Mouse (Mus musculus) lung, postnatal 36 days (tissue): ENCODE measurements around the gene Hdac8.
A peak's percentile ranks its signal among the peaks of the same experiment; 100 is the strongest.

ENCODE experiments used
- DNase-seq: peaks from one replicate; pipeline ENCODE4 v3.0.0; 2022; ENCODE audit warnings: mixed read lengths

Hdac8 gene

DNA sequence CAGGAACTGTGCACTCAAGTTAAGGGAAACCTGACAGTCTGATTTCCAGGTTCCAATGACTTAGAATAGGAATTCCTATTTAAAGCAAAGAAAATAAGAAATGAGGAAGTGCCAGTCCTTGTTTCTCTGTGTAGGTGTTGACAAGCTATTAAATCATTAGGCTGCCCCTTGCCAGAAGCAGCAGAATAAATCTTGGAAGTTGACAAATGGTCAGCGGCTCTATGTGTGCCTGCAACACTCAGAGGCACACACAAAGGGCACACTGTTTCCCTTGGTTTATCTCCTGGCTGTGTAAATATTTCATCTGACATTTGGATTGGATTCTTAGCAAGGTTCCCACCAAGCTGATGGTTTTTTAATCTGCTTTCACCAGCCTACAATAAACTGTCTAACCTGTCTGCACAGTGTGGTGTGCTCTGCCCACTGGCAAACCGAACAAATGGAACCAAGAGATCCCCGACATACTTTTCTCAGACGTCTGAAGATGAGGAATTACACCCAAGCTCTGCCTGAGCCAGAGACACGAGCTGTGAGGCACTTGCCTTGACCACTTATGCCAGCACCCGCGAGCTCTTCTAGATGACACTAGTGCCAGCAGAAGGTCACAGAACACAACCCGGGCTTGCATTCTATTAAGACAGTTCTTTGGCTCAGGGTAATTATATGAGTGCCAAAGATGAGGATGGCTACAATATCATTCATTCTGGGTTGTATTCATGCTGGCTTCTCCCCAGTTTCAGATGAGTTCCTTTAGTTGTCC lies 165.6 kb downstream of the Hdac8 start:
- DNase-seq = no peak

DNA sequence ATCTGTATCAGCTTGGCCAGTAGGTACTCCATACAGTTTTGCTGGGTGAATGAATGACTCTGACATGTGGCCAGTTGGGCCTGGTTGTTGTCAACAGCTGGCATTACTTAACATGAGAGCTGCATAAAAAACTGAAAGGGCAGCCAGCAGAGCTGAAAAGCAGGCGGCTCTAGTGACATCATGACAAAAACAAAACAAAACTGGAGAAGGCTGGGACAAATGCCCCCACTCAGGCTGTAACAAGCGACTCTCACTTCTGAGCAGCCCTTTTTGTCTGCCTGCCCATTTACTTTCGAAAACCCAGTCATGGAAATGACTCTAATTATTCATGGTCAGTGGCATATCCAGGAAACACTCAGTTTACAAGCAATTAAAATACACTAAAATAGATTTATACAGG lies 185.5 kb downstream of the Hdac8 start:
- DNase-seq = no peak

DNA sequence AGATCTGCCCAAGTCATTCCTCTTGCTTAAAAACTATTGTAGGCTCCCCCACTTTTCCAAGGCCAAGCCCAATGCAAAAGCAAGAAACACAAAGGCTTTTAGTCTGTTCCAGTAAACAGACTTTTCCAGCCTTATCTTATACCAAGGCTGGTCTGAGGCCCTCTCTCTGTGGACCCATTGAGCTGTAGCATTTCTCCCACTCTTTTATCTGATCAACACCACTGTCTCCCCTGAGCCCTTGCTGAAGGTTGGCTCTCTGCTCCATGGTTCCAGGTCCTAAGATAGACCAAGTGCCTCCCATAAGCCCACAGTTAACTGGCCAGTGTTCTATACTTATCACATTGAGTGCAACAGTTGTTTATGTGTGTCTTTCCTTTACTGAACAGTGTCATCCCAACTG lies 185.9 kb downstream of the Hdac8 start:
- no peak for DNase-seq

DNA sequence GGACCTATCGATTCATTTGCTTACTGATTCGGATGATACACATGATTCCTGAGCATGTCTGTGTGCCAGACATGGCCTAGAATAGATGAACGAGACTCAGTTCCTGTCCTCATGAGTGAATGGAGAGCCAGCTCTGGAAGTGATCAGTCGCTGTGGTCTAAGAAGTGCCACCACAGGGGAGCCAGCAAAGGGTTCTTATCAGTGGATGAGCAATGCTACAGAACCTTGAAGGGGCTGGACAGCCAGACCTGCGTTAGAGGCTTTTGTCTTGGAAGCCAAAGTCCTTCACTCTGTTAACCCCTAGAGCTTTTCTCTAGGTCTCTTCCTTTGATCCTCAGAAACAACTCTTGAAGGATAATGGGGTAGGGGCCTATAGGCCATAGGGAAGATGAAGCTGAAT lies 186.4 kb downstream of the Hdac8 start:
- no peak for DNase-seq

DNA sequence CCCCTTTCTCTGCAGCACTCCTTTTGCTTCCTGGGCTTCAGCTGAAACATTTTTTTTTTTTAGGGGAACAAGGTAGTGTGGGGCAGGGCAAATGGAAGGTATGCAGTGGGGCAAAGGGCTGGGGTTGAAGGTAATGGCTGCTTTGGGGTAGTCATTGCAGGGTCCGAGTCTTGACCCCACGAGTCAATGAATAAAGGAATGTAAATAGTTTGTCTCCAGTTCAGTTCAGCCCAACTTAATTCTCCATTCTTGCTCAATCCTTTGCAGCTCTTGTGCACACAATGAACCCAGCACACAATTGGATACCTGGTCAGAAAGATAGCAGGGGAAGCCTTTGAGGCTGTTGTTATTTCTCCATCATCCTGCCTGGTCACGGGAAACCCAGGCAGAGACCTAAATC lies 194.0 kb downstream of the Hdac8 start:
- no peak for DNase-seq

DNA sequence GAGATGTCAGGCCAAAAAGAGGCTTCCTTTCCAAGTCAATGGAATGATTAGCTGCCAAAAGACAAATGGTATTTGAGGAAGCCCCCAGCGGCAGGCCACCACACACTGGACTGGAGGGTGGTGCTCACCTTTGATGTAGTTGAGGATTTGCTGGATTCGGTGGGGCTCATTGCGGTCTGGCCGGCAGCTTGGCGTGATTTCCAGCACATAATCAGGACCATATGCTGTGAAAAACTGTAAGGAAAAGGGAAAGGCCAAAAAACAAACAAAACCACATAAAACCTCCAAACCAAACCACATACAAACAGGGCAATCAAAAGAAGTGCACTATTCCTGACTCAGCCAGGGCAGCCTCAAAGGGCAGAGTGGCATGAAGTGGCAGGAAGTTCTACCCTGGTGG lies 197.6 kb downstream of the Hdac8 start:
- DNase-seq = no peak

DNA sequence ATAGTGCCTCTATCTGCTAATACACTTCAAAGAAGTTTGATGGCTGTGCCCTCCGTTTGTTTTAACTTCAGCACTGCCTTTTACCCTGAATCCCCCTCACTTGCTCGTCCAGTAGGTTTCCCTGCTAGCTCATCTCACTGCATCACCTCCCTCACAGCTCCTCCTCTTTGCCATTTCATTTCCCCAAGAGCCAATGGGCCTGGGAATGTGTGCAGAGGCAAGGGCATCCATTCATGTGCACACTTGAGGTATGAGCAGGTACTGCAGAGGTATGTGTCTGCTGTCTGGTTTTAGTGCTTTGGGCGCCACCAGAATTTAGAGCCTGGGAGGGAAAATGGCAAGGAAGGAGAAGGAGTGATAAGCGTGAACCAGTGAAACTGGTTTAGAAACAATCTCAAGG lies 199.4 kb downstream of the Hdac8 start:
- DNase-seq = no peak

DNA sequence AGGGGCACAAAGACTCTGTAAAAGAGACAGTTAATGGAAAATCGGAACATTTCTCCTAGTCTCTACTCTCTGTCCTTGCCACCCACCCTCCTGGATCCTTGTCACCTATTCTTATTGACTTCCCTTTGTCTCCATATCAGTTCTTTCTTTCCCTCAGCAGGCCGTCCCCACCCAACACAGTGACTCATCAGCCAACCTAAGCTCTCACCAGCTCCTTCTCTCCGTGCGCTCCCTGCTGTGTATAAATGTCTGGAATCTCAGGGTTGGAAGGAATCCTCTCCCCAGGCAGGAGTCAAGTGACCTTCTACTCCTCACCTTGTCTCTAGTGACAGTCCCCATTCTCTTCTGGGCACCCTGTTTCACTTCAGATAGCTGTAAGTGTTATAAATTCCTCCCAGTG lies 200.2 kb downstream of the Hdac8 start:
- no peak for DNase-seq

DNA sequence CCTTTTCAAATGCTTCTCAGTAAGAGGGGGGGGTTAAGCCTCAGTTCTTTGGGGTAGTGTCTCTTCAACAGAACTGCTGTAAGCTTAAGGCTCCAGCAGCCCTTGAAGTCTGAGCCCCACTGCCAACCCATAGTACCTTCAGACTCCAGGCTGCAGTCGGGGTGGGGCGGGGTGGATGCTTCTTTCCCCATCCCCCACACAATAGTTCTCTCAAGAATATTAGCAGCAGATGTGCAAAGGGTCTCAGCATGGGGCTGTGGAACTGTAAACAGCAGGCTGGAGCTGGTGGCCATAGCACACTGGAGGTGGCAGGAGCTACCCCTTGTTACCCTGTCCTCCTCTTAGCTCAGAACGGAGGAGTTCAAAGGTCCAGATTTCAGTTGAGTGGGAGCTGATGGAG lies 202.7 kb downstream of the Hdac8 start:
- no peak for DNase-seq

DNA sequence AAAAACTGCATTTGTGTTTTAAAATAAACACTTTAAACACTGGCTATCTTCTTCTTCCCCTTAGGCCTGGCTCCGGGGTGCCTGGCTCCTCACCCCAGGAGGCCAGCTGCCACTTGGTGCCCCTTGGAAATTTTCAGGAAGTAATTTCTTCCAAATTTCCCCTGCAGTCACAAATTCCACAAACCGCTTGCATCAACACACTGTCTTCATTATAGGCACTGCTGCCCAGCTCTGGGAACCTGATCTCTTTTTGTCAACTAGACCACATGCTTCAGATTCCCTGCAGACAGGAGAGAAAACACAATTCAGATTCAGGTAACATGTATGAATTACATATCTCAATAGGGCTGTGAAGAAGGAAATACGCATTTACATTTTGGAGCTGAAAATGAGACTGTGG lies 220.3 kb downstream of the Hdac8 start:
- no peak for DNase-seq

DNA sequence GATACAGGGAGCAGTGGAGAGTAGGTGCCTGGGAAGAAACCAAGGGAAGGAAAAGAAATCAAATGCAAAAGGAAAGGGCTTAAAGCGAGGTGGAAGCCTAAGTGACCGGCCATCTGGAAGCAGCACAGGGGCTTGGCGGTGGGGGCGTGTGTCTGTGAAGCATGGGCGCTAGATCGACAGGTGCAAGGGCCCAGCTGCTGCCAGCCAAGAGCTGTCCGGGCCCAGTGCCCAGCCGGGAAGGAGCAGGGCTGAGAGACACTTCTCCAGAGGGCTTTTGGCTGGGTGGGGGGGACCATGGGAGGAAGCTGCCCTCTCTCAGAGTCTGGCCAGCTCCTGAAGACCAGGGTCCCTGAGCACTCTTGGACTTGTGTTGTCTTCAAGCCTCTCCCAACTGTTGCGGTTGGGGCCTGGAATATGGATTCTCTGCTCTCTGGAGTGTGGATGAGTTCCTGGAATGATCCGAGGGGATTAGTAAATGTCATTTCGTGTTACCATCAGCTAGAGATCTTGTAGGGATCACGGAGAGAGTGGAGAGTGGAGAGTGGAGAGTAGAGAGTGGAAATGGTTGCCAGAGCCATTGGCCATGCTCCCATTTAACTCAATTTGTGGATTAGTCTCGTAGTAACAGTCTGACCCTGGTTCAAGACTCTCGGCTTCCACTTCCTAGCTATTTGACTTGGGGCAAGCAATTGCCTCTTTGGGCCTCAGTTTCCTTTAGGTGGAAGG lies 242.4 kb downstream of the Hdac8 start:
- no peak for DNase-seq

DNA sequence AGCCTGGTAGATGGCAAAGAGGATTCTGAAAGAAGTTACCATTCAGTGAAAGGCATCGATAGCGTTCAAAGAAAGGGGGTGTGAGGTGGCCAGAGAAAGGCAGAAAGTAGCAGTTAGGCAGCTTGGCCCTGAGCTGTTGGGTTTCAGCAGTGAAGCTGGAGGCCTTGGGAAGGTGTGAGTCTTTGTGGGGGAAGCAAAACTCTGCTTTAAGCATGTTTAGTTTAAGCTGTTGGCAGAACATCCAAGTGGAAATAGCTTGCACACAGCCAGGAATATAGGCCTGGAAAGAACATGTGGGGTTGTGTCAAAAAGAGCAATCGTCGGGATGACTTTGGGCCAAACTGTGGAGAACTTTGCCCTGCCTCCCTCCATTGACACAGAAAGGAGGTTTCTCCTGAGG lies 245.4 kb downstream of the Hdac8 start:
- DNase-seq = no peak

DNA sequence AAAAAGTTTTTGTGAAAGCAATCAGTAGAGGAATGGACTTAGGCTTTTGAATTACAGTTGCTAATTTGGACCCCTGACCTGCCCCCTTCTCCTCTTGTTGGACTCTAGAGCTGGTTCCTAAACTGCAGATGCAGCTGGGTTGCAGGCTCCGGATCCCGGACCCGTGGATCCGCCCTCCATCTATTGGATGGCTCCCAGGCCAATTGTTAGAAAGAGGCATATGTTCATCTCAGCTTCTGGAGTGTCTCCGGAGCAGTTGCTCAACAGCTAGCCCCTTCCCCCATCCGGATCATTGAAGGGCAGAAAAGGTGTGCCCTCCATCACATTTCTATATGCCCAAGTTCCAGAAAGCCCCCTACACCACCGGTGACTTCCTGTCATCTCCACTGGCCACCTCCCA lies 251.3 kb downstream of the Hdac8 start:
- peak; percentile 15 for DNase-seq

DNA sequence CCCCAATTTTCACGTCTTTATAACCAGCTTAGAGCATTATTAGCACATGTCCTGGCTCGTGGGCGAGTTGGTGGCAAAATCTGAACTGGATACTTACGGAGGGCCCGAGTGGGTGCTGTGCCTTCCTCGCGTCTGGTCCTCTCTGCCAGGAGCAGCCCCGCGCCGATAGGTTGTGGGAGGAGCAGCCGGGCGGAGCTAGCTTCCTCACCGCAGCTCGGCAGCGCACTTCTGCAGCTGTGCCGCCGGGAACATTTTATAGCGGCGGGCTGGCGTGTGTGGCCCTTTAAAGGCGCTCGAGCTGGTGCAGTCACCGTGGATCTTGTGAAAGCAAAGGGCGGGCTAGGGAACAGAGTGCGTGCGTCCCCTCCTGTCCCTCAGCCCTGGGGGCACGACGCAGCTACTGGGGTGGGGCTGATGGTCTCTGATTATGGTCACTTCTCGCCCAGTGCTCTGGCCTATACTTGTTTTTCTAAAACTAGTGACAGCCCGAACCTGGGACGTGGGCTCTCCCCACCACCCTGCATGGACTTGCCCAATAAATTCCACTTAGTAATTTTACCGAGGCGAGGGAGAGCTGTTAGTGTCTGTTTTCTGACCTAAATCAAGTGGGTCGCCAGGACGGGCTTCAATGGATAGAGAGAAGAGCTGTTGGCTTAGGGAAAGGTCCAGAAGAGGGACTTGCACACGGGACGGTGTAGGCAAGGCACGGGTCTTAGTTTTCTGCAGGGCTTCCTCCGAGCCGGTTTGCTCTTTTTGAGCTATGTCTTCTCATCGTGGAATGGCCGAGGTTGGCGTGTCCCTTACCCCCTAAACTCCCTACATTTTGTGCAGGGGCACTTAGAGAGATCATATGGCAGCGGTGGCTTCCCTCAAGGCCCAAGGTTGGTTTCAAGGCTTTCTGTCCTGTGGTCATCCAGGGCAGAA lies 253.0 kb downstream of the Hdac8 start, which contains the start of gene Cited1:
Gene Cited1, minus strand, starts transcription at position 245 of the 924 bp plus-strand sequence.
- DNase-seq = peak; percentile 49

DNA sequence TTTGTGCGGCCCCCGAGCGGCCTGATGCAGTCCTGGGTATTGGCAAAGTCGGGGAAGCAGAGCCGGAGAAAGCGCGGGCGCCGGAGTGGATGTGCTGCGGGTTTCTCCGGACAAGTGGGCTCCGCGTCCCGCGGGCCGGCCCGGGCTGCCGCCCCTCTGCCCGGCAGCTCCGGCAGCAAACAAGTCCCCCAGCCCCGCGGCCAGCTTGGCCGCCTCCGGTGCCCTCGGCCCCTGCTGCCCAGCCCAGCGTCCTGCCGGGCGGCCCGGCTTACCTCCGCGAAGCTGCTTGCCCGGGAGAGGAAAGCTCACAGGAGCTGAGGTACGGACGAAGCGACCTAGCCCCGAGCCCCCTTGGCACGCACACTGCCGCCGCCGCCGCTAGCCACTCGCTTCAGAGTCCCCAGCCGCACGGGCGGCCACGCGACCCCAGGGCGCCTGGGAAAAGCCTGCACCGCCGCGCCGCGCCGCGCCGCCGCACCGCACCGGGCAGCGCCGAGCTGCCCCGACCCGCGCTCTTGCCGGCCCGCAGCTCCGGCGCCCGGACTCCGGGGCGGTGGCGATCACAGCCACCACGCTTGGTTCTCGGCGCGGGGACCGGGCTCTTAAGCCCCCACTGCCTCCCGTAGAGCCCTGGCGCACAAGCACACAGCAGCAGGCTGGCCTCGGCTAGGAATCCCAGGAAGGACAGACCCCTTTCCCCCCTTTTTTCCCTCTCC lies 253.8 kb downstream of the Hdac8 start:
- DNase-seq = no peak

DNA sequence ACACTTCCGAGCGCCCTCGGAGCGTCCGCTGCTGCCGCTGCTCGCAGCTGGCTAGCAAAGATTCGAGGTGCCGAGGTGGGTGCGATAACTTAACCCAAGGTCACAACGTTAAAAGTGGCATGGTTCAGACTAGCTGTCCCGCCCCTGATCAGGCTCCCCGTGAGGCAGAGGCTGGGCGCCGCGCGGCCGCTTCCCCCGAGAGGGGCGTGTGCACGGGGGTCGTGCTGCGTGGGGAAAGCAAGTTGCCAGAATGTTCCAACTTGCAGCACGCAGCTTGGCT lies 254.3 kb downstream of the Hdac8 start:
- DNase-seq = no peak

DNA sequence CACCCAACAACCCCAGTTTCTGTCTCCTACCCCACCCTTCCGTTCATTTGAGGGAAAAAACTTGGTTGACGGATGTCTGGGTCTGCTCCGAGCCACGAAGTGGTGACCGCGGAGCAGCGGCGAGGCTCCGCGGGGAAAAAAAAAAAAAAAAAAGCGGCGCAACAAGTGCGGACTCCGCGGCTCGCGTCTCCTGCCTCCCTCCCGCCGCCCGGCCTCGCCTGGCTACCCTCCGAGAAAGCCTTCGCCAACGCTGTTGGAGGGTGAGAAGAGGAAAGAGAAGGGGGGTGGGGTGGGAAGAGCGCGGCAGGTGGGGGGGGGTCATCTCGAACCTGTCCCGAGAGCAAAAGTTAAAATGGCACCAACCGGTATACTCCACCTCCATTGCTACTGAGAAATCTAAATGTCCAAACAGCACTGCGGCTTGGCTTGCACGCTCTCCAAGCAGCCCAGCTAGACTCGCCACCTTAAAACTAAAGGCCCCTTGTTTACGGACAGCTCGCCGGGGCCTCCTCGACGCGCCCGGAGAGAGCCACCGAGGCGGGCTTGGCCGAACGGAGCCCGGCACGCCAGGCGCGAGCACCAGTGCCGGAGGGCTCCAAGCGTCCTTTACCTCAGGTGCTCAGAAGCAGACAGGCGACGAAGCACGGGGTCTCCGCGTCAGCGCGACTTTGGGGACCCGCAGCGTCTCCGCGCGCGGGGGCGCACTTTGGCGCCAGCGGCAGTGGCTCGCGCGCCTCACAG lies 254.8 kb downstream of the Hdac8 start:
- DNase-seq = no peak

DNA sequence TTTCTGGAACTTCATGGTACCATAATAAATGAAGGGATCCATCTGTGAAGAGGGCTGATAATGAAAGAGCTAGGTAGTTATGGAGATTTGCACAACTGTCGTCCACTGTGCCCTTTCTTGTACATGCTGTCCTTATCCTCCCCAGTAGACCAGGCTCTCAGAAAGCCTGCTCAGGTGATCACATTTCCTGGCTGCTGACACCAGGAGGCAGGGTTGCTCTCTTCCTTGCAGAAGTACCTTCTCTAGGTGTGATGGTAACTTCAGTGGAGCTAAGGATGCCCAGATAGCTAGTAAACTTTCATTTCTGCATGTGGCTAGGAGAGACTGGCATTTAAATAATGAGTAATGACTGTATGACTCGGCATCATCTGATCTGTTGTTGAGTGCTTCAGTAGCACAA lies 260.8 kb downstream of the Hdac8 start:
- no peak for DNase-seq
